26 mouse cellular contexts compared by ENCODE assay signal in genomic region chr4:29034406-29034805, GRCm38 (mm10).
"Had no signal": no experiment of that assay in that cellular context is flagged by ENCODE, and none has a peak within 500 bp of the region (broad histone marks: within the 10 kb centered on the region; RNA-seq: fewer than 3 reads in every experiment).

No protein-coding gene starts in this region.

- H3K27ac ChIP-seq: gastrocnemius, adult 2 months; heart, embryonic 10.5 days; hindbrain, embryonic 10.5 days; hindbrain, embryonic 12.5 days; hindbrain, embryonic 14.5 days; intestine, embryonic 15.5 days; layer of hippocampus, adult 2 months; left cerebral cortex, adult 2 months; limb, embryonic 10.5 days; limb, embryonic 12.5 days; liver, embryonic 13.5 days; liver, embryonic 15.5 days had no signal

- H3K27me3 ChIP-seq: hindbrain, embryonic 12.5 days; intestine, embryonic 15.5 days; limb, embryonic 12.5 days; liver, embryonic 13.5 days; liver, embryonic 15.5 days had no signal

- ATAC-seq: hindbrain, embryonic 16.5 days; inflammation-experienced regulatory T-cells, adult 6 months; intestine, embryonic 15.5 days; intestine, postnatal 0 days had no signal

- H3K36me3 ChIP-seq: heart, embryonic 10.5 days; hindbrain, embryonic 10.5 days; hindbrain, embryonic 12.5 days; intestine, embryonic 15.5 days; limb, embryonic 10.5 days; limb, embryonic 12.5 days; liver, embryonic 13.5 days; liver, embryonic 15.5 days had no signal

- H3K9ac ChIP-seq: hindbrain, embryonic 12.5 days; hindbrain, embryonic 14.5 days; intestine, embryonic 15.5 days; limb, embryonic 12.5 days; liver, embryonic 13.5 days; liver, embryonic 15.5 days had no signal

- H3K9me3 ChIP-seq: heart, embryonic 10.5 days; hindbrain, embryonic 12.5 days; intestine, embryonic 15.5 days; limb, embryonic 10.5 days; liver, embryonic 13.5 days; liver, embryonic 15.5 days had no signal

- H3K4me1 ChIP-seq: hindbrain, embryonic 10.5 days; hindbrain, embryonic 12.5 days; intestine, embryonic 15.5 days; limb, embryonic 10.5 days; limb, embryonic 12.5 days; liver, embryonic 13.5 days; liver, embryonic 15.5 days had no signal

- H3K4me2 ChIP-seq: hindbrain, embryonic 12.5 days; hindbrain, embryonic 14.5 days; intestine, embryonic 15.5 days; limb, embryonic 12.5 days; liver, embryonic 11.5 days; liver, embryonic 13.5 days; liver, embryonic 15.5 days had no signal

- H3K4me3 ChIP-seq: gastrocnemius, adult 2 months; heart, embryonic 10.5 days; hindbrain, embryonic 10.5 days; hindbrain, embryonic 12.5 days; intestine, embryonic 15.5 days; layer of hippocampus, adult 2 months; left cerebral cortex, adult 2 months; limb, embryonic 10.5 days; limb, embryonic 12.5 days; liver, embryonic 13.5 days; liver, embryonic 15.5 days had no signal

- DNase-seq: gastrocnemius, adult 2 months; gastrocnemius, postnatal 10 days; gastrocnemius, postnatal 25 days; heart, postnatal 10 days; heart, postnatal 4 days; kidney, adult 18-20 months; kidney, adult 8-10 months; kidney, postnatal 10 days; kidney, postnatal 25 days; kidney, postnatal 4 days; liver; liver, embryonic 13.5 days had no signal
